Mouse (Mus musculus): Measurements from ENCODE around the gene Rgl2.

The Rgl2 gene

DNA sequence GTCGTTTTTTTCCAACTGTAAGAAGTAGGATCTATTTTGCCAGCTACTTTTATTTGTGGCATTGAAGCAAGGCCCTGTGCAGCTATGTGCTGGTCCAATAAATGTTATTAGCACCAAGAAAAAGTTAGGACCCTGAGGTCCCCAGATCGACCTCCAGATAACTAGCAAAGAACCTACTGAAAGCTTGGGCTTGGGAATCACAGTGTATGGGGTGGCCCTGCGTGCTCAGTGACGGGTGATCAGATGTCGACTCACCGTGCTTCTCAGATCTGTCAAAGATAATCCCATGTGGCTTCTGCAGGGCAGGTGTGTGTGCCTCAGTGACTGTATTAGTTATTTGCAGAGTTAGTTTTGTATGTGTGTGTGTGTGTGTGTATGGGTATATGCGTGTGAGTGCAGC, 8.0 kb upstream of the Rgl2 start:
- DNase-seq (ENCODE audit: low read depth, low spot score) = no peak

DNA sequence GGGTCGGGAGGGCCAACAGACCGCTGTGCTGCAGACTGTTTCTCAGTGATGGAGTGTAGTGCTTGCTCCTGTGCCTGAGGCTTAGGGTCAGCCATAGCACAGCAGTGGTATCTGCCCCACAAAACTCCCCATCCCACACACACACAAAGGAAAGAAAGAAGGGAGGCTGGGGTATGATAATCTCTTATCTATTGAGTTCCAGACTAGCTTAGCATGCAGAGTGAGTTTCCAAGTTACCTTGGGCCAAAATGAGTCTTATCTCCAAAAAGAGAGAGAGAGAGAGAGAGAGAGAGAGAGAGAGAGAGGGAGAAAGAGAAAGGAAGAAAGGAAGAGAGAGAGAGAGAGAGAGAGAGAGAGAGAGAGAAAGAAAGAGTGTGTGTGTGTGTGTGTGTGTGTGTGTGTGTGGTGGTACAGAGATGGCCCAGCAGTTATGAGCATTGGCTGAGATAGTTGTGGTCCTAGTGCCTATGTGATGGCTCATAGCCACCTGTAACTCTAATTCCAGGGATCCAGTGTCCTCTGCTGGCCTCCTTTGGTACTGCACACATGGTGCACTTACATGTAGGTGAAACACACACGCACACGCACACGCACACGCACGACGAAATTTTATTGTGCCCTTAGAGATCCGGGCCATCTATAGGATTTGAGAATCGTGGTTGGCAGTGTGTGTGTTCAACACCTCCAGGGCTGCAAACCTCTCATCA, 4.6 kb upstream of the Rgl2 start:
- peak; percentile 60 for DNase-seq (ENCODE audit: low read depth, low spot score)

DNA sequence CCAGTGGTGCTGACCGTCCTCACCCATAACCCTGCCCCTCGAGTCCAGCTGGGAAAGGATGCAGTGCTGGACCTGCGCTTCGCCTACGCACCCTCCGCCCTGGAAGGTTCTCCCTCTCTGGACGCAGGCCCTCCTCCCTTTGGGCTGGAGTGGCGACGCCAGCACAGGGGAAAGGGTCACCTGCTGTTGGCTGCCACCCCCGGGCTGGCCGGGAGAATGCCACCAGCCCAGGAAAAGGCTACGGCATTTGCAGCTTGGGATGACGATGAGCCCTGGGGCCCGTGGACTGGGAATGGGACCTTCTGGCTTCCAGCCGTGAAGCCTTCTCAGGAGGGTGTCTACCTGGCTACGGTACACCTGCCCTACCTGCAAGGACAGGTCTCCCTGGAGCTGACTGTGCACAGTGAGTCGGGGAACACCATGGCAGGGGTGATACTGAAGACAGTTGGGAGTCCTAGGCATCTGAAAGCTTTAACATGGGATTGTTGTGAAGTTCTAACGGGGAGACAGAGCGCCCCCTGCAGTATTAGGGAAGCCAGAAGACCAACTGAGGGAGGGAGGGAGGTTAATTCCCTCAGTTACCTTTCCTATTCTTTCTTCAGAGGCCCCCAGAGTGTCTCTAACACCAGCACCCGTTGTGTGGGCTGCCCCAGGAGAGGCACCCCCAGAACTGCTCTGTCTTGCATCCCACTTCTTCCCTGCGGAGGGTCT, 3.8 kb upstream of the Rgl2 start:
- DNase-seq (ENCODE audit: low read depth, low spot score) = no peak

DNA sequence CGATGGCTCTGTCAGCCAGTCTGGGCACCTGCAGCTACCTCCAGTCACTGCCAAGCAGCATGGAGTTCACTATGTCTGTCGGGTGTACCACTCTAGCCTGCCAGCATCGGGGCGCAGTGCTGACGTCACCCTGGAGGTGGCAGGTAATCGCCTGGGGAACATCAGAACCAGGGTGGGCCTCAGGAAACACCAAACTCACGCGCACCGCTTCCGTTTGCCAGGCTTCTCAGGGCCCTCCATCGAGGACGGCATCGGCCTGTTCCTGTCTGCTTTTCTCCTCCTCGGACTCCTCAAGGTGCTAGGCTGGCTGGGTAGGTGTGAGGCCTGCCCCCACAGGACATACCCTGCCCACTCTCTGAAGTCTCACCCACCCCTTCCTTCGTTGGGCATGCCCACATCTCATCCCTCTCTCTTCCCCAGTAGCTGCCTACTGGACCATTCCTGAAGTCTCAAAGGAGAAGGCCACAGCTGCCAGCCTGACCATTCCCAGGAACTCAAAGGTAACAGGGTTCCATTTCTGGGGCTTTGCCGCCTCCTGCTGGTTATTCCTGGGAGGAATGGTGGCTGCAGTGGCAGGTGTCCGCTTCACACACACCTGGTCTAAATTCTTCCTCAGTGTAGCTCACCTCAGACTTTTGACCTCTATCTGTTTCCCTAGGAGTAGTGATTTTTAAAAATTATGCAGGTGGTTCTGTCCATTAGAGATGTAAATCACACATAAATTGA, 3.0 kb upstream of the Rgl2 start:
- no peak for DNase-seq (ENCODE audit: low read depth, low spot score)

DNA sequence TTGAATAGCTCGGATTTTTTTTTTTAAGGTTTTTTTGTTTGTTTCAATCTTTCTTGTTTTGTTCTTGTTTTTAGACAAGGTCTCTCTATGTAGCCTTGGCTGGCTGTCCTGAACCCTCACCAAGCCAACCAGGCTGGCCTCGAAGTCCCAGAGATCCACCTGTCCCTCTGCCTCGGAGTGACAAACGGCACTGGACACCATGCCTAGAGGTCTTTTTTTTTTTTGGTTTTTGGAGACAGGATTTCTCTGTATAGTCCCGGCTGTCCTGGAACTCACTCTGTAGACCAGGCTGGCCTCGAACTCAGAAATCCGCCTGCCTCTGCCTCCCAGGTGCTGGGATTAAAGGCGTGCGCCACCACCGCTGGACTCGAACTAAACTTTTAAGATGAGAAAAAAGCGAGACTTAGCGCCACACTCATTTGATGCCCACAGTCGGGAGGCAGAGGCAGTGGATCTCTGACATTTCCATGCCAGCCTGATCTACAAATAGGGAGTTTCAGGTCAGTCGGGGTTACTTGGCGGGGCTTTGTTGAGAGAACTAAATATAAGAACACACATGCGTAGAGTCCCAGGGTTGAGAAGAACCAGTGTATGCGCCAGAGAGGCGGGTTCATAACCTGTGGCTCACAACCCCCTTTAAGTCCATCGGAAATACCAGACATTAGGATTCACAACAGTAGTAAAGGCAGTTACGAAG, 944 bp upstream of the Rgl2 start:
- DNase-seq (ENCODE audit: low read depth, low spot score) = no peak

DNA sequence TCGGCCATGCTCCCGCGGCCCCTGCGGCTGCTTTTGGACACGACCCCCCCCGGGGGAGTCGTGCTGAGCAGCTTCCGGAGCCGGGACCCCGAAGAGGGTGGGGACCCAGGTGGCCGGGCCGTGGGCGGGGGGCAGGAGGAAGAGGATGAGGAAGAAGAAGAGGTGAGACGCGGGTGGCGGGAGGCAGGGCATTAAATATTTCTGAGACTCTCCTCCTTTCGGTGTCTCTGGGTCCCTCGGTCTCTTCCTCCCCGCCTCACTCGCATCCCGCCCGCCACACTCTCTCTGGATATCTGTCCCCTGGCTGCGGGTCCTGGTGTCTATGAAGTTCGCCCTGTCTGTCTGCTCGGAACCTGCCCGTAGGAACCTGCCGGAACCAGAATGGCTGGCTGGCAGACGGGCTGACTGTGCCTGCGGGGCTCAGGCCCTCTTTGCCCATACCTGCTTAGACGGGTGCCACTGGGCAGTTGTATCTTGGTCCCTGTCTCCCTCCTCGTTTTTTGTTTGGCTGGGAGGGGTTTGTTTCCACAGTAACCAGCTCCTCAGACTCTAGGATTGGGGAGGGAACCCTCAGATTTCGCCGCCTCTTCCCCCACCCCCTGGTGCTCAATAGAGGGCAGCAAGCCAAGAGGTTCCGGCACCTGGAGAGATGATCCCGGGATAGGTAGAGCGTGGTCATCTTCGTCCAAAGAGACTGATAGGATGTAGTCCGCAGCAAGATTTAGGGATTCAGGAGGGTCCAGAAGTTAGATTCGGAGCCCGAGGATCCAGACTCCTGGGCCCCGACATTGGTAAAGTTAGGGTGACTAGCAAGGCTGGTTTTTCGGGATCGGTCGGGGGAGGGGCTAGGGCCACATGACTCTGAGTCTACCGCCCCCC, 1.2 kb downstream of the Rgl2 start:
- no peak for DNase-seq (ENCODE audit: low read depth, low spot score)

DNA sequence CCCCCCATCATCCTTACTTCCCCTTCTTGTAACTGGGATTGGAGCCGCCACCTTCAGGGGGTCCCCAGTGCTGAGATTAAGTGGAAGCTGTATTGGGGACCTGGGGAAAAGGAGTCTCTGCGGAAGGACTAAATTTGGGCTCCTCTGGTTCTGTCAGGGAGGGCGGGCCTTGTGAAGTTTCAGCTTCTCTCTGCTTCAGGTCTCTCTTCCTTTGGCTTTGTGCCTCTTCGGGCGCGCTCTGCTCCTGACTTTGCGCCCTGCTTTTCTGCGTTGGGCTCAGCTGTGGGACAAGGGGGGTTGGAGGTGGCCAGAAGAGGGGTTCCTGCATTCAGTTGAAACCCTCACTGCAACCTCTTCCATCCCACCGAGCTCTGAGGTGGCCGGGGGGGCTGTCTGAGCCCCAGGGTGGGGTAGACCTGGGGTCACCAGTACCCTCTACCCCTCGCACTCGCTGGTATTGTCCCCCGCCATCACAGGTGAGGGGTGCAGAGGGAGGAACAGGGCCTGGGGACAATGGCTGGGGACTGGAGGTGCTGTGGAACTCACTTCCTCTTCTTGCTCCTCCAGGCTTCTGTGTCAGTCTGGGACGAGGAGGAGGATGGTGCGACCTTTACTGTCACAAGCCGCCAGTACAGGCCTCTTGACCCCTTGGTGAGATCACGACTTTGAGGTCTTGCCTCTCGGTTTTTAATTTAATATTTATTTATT, 2.0 kb downstream of the Rgl2 start:
- no peak for DNase-seq (ENCODE audit: low read depth, low spot score)

DNA sequence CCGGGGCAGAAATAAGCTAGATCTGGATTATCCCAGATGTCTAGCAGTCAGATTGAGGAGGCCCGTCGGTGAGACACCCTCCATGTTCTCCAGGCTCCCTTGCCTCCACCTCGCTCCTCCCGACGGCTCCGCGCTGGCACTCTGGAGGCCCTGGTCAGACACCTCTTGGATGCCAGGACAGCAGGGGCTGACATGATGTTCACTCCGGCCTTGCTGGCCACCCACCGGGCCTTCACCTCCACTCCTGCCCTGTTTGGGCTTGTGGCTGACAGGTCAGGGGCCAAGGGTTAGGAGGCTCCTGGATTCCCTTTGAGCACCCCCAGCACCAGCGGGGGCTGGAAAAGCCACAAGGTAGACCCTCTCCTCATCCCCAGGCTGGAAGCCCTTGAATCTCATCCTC, 2.6 kb downstream of the Rgl2 start:
- DNase-seq (ENCODE audit: low read depth, low spot score) = no peak

DNA sequence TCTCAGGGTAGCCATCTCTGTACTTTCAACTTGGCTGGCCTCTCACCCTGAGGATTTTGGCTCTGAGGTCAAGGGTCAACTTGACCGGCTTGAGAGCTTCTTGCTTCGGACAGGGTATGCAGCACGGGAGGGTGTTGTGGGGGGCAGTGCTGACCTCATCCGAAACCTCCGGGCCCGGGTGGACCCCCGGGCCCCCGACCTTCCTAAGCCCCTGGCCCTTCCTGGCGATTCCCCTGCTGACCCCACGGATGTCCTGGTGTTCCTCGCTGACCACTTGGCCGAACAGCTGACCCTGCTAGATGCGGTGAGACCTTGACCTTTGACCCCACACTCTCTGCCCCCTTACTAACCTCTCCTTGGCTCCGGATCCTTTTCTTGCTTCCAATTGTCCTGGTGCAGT, 3.1 kb downstream of the Rgl2 start:
- DNase-seq (ENCODE audit: low read depth, low spot score) = no peak

DNA sequence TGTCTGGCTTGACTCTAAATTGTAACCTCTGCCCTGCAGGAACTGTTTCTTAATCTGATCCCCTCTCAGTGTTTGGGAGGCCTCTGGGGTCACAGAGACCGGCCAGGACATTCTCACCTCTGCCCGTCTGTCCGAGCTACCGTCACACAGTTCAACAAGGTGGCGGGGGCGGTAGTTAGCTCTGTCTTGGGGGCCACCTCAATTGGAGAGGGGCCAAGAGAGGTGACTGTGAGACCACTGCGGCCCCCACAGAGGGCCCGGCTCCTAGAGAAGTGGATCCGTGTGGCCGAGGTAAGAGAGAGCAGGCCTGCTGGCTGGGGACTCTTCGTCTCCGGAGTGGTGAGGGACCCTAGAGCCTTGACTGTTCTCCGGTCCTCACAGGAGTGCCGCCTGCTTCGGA, 3.6 kb downstream of the Rgl2 start:
- DNase-seq (ENCODE audit: low read depth, low spot score) = no peak

DNA sequence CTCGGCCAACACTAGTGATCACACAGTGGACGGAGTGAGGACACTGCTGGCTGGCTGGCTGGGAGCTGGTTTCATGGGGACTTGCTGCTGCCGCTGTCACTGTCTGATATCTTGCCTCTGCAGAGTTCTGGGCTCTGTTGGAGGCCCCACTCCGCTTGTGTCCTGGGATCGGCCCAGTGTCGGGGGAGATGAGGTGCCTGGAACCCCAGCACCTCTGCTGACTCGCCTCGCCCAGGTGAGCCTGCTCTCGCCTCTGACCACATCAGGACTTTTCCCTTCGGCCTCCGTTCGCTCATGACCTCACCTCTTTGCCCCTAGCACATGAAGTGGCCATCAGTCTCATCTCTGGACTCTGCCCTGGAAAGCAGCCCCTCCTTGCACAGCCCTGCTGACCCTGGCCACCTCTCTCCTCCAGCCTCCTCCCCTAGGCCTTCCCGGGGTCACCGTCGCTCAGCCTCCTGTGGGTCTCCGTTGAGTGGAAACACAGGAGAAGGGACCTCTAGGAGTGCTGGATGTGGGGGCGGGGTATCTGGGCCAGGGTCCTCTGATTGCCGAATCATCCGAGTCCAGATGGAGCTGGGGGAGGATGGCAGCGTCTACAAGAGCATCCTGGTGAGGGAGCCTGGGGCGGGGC, 6.2 kb downstream of the Rgl2 start:
- DNase-seq (ENCODE audit: low read depth, low spot score) = no peak

DNA sequence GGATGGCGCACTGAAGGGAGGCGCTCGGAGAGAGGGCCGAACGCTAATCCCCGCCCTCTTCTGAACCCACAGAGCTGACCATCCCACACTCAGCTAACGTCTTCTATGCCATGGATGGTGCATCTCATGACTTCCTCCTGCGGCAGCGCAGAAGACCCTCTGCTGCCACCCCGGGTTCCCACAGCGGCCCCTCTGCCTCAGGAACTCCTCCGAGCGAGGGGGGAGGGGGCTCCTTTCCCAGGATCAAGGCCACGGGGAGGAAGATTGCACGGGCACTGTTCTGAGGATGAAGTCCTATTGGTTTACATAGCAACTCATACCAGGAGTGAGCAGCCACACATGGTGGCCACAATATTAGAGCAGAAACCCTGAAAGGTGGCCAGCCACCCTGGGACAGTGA, 7.7 kb downstream of the Rgl2 start:
- DNase-seq (ENCODE audit: low read depth, low spot score) = no peak

DNA sequence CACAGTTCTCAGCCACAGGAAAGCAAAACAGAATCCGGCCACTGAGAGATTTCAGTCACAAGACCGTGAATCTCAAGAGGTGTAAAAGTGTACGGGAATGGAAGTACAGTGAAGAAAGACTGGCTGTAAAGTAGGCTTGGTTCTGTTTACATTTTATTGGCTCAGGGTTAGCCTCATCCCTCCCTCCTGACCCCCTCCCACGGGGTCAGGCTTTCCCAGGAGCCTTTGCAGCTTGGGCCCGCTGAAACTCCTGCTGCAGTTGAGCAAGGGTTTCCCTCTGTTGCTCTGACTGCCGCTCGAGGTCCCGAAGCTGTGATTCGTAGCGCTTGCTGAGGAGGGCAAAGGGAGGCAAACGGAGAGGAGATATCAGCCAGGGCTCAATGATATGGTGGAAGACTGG, 9.4 kb downstream of the Rgl2 start:
- DNase-seq (ENCODE audit: low read depth, low spot score) = no peak

DNA sequence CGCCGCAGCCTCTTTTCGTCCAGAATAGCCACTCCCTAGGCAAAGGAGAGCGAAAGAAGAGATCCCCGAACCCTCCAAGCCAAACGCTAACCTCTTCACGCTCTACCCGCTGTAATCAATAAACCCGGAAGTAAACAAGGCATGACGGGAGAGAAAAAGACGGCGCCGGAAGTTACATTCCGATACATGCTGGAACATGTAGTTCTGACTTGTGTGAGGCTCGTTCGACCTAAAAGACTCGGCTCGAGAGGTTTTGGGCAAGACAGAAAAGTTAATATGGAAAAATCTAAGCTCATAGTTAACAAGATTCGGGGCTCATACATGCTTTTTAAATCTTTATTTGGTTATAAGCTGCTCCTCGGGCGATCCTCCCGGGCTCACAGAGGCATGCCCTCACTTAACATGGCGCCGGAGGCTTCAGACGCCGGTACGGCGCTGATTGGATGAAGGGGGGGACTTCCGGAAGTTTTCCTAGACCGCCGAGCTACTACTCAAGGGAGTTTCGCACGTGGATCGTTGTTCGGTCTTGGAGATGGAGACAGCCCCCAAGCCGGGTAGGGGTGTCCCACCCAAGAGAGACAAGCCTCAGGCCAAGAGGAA, 11.0 kb downstream of the Rgl2 start, which contains the start of the genes Pfdn6 and Wdr46:
TSS of gene Pfdn6 (minus strand) at position 138 of the 600 bp plus-strand sequence.
TSS of gene Wdr46 (plus strand) at position 455 of the 600 bp plus-strand sequence.
- peak; percentile 91 for DNase-seq (ENCODE audit: low read depth, low spot score)

DNA sequence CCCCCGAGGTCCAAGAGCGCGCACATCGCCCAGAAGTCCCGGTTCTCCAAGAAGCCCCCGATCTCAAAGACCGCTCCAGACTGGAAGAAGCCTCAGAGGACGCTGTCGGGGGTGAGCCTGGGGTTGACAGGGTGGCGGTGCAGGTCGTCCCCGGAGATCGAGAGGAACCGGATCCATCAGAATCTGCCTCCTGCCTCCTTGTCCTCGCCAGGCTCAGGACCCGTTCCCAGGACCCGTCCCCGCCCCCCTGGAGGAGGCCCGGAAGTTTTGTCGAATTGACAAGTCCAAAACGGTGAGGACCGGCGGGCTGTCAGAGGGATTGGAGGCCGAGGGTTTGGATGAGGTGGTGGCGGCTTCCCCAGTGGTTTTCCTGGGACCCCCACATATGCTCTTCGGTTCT, 11.6 kb downstream of the Rgl2 start:
- DNase-seq (ENCODE audit: low read depth, low spot score) = no peak

DNA sequence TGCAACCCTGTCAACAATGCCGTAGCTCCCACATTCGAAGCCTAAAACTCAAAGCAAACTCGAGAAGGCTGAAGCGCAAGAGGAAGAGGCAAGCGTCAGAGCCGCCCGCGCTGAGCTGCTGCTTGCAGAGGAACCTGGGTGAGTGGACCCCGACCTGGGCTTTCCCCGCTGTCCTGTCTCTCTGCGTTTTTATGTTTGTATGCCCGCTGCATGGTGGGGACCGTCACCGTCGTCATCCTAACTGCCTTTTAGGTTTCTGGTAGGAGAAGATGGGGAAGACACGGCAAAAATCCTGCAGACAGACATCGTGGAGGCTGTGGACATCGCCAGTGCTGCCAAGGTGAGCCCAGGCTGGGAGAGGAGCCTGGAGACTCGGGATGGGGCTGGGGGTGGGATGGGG, 12.0 kb downstream of the Rgl2 start:
- no peak for DNase-seq (ENCODE audit: low read depth, low spot score)

DNA sequence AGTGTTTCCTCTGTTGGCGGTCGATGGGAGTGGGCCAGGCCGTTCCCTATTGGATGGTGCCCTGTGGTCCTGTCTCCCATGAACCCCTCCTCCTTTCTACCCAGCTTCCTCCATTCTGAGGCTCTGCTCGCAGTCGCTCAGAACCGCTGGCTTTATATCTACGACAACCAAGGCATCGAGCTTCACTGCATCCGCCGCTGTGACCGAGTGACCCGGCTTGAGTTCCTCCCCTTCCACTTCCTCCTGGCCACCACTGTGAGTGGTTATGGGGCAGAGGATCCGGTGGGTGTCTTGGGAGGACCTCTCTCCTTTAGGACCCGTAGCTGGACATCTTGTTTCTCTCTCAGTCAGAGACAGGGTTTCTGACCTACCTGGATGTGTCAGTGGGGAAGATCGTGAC, 14.1 kb downstream of the Rgl2 start:
- DNase-seq (ENCODE audit: low read depth, low spot score) = no peak

DNA sequence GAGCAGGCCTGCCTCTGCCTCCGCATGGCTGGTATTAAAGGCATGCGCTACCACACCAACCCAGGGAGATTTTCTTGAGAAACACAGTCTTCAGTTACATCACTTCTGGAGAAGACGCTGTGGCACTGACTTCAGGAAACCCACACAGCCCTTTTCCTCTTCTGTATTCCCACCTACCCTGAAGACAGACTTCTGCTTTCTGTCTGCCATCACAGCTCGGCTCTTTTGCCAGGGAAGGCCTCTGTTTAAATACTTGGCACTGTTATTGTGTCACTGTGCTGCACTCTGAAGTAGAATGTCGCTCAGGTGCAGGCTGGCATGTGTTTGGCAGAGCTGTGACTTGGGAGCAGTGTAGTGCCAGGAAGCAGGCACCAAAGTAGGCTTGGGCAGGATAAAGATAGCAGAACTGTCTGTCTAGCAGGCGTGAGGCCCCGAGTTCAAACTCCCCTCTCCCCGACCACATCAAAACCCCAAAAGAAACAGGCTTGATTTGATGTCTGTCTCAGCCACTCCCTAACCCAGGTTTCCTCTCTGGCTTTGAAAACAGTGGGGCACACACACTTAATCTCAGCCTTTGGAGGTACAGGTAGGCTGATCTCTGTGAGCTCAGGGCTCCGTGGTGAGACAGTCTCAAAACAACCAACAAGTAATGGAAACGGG, 18.2 kb downstream of the Rgl2 start:
- no peak for DNase-seq (ENCODE audit: low read depth, low spot score)

Measured in mesoderm, embryonic 11.5 days (tissue).